Mouse (Mus musculus): ENCODE data around the gene S100a3.

GRCm38 (mm10) chr3:90605049-90605448, 44.7 kb downstream of the S100a3 start:
- TF ChIP-seq POLR2A (IDR thresholded peaks at IDR 0.05; ENCODE audit: insufficient read depth, low read depth, low read length), result no peak
- TF ChIP-seq CTCF (IDR thresholded peaks at IDR 0.05; ENCODE audit: insufficient read depth, low read depth, low read length), result no peak
